Mouse (Mus musculus): ENCODE data around the gene Rps18.
"Not testable (repeated sequence)": the region's sequence is repeated elsewhere in the genome, so short reads cannot be mapped to it uniquely, and the experiment has no call there.

Gene Rps18

DNA sequence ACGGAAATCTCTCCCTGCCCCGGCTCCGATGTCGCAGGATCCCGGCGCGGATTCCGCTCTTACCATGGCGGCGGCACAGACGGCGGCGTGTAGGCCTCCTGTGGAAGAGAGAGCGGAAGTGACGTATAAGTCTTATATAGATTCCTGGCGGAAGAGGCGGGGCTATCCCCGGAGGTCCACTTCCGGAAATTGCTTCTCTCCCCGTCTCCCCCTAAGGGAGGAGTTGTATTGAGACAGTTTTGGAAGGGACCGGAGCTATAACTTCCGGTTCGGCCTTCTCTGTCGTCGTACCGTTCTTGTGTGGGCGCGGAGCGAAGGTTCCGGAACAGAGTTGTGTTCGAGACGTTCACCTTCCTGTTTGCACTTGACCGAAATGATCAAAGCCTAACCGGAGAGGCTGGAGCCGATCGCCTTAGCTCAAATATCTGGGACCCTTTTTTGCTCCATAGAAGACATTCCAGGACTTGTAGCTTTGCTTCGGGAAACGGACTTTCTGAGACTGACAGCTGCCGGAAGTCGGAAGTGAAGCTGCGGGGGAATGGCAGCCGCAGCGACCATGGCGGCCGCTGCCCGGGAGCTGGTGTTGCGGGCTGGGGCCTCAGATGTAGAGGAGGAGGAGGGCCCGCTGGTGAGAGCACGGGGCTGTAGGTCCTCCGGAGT is at the start of gene Rps18, which contains the start of gene Vps52:
TSS of gene Rps18 (minus strand) at position 447 of the 660 bp plus-strand sequence.
TSS of gene Vps52 (plus strand) at position 258 of the 660 bp plus-strand sequence.
- DNase-seq (ENCODE audit: low read depth, low spot score) = peak; percentile 98

- peak; percentile 77 for DNase-seq (ENCODE audit: low read depth, low spot score)
These were observed 47.6 kb upstream of the Rps18 start for GRCm38 (mm10) chr17:34003426-34003825.

DNA sequence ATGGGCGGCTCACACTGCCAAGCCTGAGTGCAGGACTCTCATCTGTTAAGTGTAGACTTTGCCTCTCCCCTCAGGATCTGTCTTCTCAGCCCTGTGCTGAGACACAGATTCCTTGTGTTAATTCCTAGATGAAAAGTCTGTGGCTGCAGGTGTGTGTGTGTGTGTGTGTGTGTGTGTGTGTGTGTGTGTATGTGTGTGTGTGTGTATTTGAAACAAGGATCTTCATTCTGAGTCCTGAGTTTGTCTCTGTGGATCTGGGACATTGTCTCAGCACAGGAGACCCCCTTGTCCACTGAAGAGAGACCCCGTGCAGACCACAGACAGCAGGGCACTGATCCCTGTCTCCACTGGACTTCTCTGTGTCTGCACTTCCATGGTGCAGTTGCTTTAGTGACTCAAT is 45.0 kb upstream of the Rps18 start:
- DNase-seq (ENCODE audit: low read depth, low spot score) = not testable (repeated sequence)

GRCm38 (mm10) chr17:34000150-34000537 is 44.3 kb upstream of the Rps18 start, which contains the start of gene H2-K1:
TSS of gene H2-K1 (minus strand) at chr17:34000347.
- peak; percentile 84 for DNase-seq (ENCODE audit: low read depth, low spot score)

DNA sequence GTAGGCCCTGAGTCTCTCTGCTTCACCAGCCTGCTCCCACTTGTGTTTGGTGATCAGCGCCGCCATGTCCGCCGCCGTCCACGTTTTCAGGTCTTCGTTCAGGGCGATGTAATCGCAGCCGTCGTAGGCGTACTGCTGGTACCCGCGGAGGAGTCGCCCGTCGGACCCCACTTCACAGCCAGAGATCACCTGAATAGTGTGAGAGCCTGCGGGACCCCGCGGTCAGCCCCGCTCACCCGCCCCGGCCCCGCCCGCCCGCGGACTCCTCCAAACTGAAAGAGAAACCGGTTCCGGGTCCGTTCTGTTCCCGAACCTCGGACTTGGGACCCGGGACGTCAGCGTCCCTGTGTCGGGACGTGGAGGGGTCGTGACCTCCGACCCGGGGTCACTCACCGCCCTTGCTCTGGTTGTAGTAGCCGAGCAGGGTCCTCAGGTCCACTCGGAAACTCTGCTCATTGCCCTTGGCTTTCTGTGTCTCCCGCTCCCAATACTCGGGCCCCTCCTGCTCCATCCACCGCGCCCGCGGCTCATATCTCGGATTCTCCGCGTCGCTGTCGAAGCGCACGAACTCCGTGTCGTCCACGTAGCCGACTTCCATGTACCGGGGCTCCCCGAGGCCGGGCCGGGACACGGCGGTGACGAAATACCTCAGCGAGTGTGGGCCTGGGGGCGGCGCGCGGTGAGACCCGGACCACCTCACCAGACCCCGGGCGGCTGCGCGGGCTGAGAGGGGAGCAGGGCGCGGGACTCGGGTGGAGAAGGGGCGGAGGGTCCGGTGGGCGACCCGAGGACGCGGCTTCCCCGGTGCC is 43.7 kb upstream of the Rps18 start:
- peak; percentile 49 for DNase-seq (ENCODE audit: low read depth, low spot score)

- DNase-seq (ENCODE audit: low read depth, low spot score) = not testable (repeated sequence)
These were observed 42.9 kb upstream of the Rps18 start for GRCm38 (mm10) chr17:33998697-33999096.

DNA sequence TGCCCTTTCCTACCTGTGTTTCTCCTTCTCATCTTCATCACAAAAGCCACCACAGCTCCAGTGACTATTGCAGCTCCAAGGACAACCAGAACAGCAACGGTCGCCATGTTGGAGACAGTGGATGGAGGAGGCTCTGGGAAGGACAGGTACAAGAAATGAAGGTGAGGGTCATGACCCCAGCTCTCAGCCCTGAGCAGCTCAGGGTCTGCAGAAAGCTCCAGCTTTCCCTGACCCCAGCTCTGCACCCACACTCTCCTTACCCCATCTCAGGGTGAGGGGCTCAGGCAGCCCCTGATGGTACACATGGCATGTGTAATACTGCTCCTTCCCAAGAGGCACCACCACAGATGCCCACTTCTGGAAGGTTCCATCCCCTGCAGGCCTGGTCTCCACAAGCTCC is 41.2 kb upstream of the Rps18 start:
- DNase-seq (ENCODE audit: low read depth, low spot score) = not testable (repeated sequence)

GRCm38 (mm10) chr17:33995651-33996050 is 39.9 kb upstream of the Rps18 start:
- DNase-seq (ENCODE audit: low read depth, low spot score) = no peak

GRCm38 (mm10) chr17:33994959-33995358 is 39.2 kb upstream of the Rps18 start:
- DNase-seq (ENCODE audit: low read depth, low spot score) = no peak

DNA sequence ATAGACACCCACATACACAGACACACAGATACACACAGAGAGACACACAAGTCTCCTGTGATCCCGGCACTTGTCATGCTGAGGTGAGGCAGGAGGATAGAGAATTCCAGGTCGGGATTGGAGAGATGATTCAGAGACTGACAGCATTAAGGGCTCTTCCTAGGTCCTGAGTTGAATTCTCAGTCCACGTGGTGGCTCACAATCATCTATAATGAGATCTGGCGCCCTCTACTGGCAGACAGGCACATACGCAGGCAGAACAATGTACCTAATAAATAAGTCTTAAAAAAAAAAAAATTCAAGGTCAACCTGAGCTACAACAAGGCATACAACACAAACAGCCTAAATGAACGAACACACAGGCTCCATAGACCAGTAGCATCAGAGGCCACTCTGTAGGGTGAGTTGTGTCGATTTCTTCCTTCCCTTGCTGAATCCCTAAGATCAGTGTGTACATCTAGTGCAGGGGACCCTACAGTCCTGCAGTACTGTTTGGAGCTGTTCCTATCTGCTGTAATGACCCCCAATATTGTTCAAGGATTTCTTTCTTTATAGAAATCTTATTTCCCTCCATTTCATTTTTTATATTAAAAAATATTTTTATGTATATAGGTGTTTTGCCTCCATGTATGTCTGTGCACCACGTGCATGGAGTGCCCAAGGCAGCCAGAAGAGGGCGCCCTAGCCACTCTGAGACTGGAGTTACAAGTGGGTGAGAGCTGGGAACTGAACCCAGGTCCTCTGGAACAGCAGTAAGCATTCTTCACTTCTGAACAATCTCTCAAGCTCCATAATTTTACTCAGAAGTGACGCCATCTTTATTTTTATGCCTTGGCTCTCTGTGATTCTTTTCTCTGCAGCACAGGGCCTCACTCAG is 36.2 kb upstream of the Rps18 start:
- DNase-seq (ENCODE audit: low read depth, low spot score) = peak; percentile 92

GRCm38 (mm10) chr17:33982136-33982535 is 26.3 kb upstream of the Rps18 start:
- DNase-seq (ENCODE audit: low read depth, low spot score) = peak; percentile 71

GRCm38 (mm10) chr17:33981192-33981909 is 25.6 kb upstream of the Rps18 start:
- DNase-seq (ENCODE audit: low read depth, low spot score) = peak; percentile 98

DNA sequence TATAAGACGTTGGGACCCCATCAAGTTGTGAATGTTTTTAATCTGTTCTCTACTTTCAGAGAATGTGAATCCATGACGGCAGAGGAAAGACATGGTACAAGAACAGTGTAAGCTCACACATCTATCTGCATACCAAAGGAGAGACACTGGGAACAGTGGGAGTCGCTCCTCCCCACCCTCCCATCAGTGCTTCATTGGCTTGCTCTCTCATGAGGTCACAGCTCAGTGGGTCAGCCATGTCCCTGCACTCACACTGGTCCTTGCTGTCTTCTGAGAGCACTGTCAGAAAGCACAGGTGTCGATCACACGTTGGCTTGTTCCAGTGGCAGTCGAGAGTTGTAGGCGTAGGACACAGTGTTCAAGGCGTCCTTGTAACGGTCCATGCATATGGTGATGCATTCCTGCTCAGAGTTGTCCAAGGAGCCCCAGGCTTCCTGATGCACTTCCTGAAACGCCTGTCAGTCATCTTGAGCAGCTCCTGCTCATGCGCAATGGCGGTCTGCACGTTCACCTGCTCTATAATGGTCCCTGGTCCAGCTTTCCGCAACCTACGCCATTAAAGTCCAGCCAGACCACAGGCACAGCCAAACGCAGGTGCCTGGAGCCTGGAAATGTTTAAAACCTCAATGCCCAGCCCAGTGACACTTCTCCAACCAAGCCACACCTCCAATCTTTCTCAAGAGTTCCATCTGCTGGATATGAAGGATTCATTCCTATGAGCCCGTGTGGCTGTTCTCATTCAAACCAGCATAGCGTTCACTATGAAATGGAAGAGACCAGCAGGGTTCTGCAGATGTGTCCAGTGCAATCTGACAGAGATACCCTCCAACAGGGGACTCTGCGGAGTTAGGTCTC is 24.6 kb upstream of the Rps18 start:
- peak; percentile 77 for DNase-seq (ENCODE audit: low read depth, low spot score)

- no peak for DNase-seq (ENCODE audit: low read depth, low spot score)
These were observed 23.8 kb upstream of the Rps18 start for GRCm38 (mm10) chr17:33979512-33980050.

- peak; percentile 81 for DNase-seq (ENCODE audit: low read depth, low spot score)
These were observed 22.8 kb upstream of the Rps18 start for GRCm38 (mm10) chr17:33978631-33979031.

GRCm38 (mm10) chr17:33977861-33978557 is 22.2 kb upstream of the Rps18 start:
- peak; percentile 24 for DNase-seq (ENCODE audit: low read depth, low spot score)

DNA sequence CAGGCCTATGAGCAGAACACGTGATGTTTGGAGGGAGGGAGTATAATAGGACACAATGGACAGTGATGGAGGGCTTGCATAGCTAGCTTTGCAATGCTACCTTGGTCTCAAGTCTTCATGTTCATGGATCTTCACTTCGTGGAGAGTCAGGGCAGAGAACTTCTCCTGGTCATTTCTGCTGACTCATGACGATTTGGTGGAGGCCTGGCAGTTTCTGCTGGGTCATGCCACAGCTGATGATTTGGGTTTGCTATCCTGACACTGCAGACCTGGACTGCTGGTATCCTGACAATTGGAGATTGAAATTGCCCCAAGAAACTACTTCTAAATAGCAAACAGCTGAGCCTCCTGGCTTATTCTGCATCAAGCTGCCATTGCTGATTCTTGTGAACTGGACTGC is 17.8 kb upstream of the Rps18 start:
- DNase-seq (ENCODE audit: low read depth, low spot score) = no peak

DNA sequence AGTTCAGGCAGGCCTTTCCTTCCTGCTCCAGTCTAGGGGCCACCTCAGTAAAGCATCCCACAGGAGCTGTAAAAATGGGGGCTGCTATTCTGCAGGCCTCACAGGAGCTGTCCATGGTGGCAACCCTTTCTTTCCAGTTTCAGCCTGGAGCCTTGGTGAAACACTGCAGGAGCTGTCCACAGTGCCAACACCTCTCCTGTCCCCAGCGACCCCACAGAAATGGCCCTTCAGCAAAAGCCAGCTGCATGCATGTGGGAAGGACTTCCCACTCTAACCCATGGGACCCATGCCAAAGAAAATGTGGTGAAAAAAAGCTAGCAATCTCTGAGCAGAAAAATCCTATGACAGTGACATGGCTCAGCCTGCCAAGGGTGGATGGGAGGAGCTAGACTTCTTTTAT is 16.9 kb upstream of the Rps18 start:
- DNase-seq (ENCODE audit: low read depth, low spot score) = peak; percentile 53

DNA sequence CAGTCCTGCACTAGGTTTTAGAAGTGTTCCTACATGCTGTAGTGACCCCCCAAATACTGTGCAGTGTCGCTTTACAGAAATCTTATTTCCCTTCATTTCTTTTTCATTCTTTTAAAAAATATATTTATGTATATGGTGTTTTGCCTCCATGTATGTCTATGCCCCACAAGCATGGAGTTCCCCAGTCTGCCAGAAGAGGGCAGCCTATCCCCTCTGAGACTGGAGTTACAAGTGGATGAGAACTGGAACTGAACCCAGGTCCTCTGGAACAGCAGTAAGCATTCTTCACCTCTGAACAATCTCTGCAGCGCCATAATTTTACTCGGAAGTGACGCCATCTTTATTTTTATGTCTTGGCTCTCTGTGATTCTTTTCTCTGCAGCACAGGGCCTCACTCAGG is 13.6 kb upstream of the Rps18 start:
- DNase-seq (ENCODE audit: low read depth, low spot score) = peak; percentile 82

Data from ZHBTc4 (cell line).